Mouse (Mus musculus): Measurements from ENCODE around the gene Vps25.

DNA sequence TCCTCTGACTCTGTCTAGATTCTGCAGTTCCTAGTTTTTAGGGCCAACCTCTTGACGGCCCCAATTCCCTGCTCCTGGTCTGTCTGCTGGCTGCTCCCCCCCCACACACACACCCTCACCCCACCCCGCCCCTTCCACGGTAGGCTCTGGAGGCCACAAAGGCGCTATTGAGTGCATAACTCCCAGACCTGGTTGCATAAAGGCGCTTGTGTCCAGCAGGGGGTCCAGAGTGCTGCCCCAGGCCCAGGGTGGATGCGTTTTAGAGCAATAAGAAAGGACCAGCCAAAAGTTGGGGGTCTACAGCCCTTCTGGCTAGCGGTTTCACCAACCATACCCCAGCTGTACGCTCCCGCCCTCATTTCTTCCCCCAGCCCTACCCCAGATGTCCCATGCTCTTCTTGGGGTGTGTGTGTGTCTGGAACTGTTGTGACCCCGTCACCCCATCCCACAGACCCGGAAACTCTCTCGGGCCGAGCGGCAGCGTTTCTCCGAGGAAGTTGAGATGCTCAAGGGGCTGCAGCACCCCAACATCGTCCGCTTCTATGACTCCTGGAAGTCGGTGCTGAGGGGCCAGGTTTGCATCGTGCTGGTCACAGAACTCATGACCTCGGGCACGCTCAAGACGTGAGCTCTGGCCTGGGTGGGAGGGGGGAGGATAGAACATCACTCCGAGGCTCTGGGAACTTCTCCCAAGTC is 8.9 kb downstream of the Vps25 start:
- TF ChIP-seq POLR2AphosphoS2 (IDR thresholded peaks at IDR 0.05; ENCODE audit: low read length): no peak
- TF ChIP-seq POLR2A (IDR thresholded peaks at IDR 0.05; ENCODE audit: control insufficient read depth in 1 of 2, insufficient read depth in 1 of 2, low read depth in 1 of 2, low read length in 2 of 2, poor library complexity in 1 of 2): no peak
- TF ChIP-seq MAFK (IDR thresholded peaks at IDR 0.05; ENCODE audit: borderline replicate concordance, low read depth, low read length): no peak
- TF ChIP-seq GATA1 (IDR thresholded peaks at IDR 0.05; ENCODE audit: low read depth, low read length): no peak
- TF ChIP-seq CTCF (IDR thresholded peaks at IDR 0.05 in 2 of 3, conservative IDR thresholded peaks at IDR 0.05 in 1 of 3; ENCODE audit: control insufficient read depth in 1 of 3, insufficient read depth in 1 of 3, low read depth in 2 of 3, low read length in 3 of 3, poor library complexity in 1 of 3, severe bottlenecking in 1 of 3): no peak
- TF ChIP-seq RAD21 (IDR thresholded peaks at IDR 0.05; ENCODE audit: low read depth, low read length): no peak
- no peak for TF ChIP-seq MAZ (IDR thresholded peaks at IDR 0.05; ENCODE audit: low read depth, low read length)
- TF ChIP-seq GABPA (IDR thresholded peaks at IDR 0.05; ENCODE audit: low read depth, low read length): no peak
- no peak for TF ChIP-seq NELFE (IDR thresholded peaks at IDR 0.05; ENCODE audit: low read depth, low read length)
- no peak for TF ChIP-seq ZKSCAN1 (IDR thresholded peaks at IDR 0.05; ENCODE audit: low read depth, low read length)
- TF ChIP-seq TAL1 (IDR thresholded peaks at IDR 0.05; ENCODE audit: low read length): no peak

Data from MEL (cell line).